Mouse (Mus musculus): Measurements from ENCODE around the gene Adssl1. TPM values are rescaled to one million over a fixed set of nuclear protein-coding genes. Genes with fewer than 3 reads are reported as not detected.

The Adssl1 gene
- polyA plus RNA-seq, 1 experiment from 2014 or later, result 26.5 TPM

DNA sequence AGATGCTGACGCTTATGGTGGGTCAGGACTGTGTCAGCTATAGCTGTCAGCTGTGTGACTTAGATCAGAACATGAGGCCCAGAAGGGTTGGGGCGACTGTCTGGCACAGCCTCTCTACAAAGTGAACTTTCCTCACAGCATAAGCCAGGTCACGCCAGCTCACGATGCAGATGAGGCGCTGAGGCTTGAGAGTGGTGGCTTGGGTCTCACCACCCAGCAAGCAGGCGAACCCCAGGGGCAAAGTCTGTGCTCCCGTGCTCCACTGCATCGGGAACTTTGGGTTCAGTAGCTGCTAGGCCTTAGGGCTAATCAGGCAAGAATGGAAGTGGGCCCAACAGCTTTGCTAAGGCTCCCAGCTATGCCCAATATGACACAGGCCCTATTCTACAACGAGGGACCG, 10.8 kb upstream of the Adssl1 start:
- peaks cover 49% of the 10 kb centered on the region; the same call in 1 of the 2 replicates for H3K36me3 ChIP-seq (ENCODE audit: control insufficient read depth, insufficient read depth, low read length)
- H3K4me3 ChIP-seq (ENCODE audit: low read depth, low read length), result no peak overlapping the region
- ATAC-seq (ENCODE audit: low read depth), result no peak
- no peaks in the 10 kb centered on the region for H3K9me3 ChIP-seq (ENCODE audit: control insufficient read depth, low read length)
- WGBS, result 87% methylated on average over 10 of the region's 10 CpGs
- no peak for DNase-seq (ENCODE audit: low spot score)
- H3K27me3 ChIP-seq (replicated peaks; ENCODE audit: control insufficient read depth, insufficient read depth, low read length), result no peaks in the 10 kb centered on the region
- no peak overlapping the region for H3K9ac ChIP-seq (ENCODE audit: low read depth, low read length)
- H3K4me1 ChIP-seq (ENCODE audit: control insufficient read depth, insufficient read depth, low read length), result no peaks in the 10 kb centered on the region
- H3K27ac ChIP-seq (replicated peaks; ENCODE audit: low read depth, low read length), result no peak overlapping the region
- no peak overlapping the region for H3K4me2 ChIP-seq (ENCODE audit: low read depth, low read length)

DNA sequence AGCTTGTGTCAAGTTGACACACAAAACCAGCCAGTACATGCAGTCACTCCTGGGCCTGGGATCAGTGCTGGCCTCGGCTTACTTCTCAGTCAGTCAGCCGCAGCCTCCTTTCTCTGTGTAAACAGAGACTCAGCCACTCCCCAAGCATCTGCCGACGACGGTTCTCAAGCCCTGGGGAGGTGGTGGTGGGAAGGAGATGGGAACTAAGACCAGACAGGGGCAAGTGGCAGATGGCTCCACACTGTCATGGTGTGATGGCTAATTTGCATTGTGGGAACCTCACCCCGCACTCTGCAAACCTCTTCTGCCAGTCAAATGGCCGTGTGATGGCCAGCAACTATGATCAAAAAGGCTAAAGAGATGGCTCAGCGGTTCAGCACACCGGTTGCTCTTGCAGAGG, 3.2 kb upstream of the Adssl1 start:
- DNase-seq (ENCODE audit: low spot score) (no peak), ATAC-seq (ENCODE audit: low read depth) (no peak)
- Histone ChIP-seq H3K9me3 (ENCODE audit: control insufficient read depth, low read length) (no peaks in the 10 kb centered on the region), H3K27me3 (replicated peaks; ENCODE audit: control insufficient read depth, insufficient read depth, low read length) (peaks cover 23% of the 10 kb centered on the region), H3K4me2 (ENCODE audit: low read depth, low read length) (no peak overlapping the region), H3K27ac (replicated peaks; ENCODE audit: low read depth, low read length) (no peak overlapping the region), H3K4me3 (ENCODE audit: low read depth, low read length) (no peak overlapping the region), H3K9ac (ENCODE audit: low read depth, low read length) (no peak overlapping the region), H3K4me1 (ENCODE audit: control insufficient read depth, insufficient read depth, low read length) (peaks cover 7% of the 10 kb centered on the region), H3K36me3 (ENCODE audit: control insufficient read depth, insufficient read depth, low read length) (peaks cover 14% of the 10 kb centered on the region; the same call in 1 of the 2 replicates)
- WGBS, result 60% methylated on average over 9 of the region's 9 CpGs

DNA sequence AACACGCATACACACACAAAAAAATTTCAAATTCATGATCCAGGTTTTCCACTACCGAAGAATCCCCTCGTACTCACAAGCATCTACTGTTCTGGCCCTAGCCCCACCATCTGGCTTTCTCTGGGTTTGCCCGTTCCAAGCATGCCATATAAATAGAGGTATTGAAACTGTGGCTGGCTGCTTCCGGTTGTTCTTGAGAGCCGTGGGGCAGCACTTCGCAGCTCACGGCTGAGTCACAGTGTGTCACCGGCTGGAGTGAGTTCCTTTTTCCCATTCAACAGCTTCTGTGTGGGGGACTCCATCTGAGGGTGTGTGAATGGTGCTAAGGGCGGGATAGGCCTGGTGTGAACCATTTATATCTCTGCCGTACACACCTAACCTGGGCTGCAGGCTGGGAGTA, 2.7 kb upstream of the Adssl1 start:
- Histone ChIP-seq H3K9me3 (ENCODE audit: control insufficient read depth, low read length) (no peaks in the 10 kb centered on the region), H3K36me3 (ENCODE audit: control insufficient read depth, insufficient read depth, low read length) (0 out of 2 replicates have a peak, but pooled peaks cover 9% of the 10 kb centered on the region), H3K27ac (replicated peaks; ENCODE audit: low read depth, low read length) (no peak overlapping the region), H3K9ac (ENCODE audit: low read depth, low read length) (no peak overlapping the region), H3K27me3 (replicated peaks; ENCODE audit: control insufficient read depth, insufficient read depth, low read length) (peaks cover 26% of the 10 kb centered on the region), H3K4me3 (ENCODE audit: low read depth, low read length) (no peak overlapping the region), H3K4me1 (ENCODE audit: control insufficient read depth, insufficient read depth, low read length) (peaks cover 7% of the 10 kb centered on the region), H3K4me2 (ENCODE audit: low read depth, low read length) (no peak overlapping the region)
- ATAC-seq (ENCODE audit: low read depth), result no peak
- no peak for DNase-seq (ENCODE audit: low spot score)
- 76% methylated on average over 11 of the region's 11 CpGs for WGBS

DNA sequence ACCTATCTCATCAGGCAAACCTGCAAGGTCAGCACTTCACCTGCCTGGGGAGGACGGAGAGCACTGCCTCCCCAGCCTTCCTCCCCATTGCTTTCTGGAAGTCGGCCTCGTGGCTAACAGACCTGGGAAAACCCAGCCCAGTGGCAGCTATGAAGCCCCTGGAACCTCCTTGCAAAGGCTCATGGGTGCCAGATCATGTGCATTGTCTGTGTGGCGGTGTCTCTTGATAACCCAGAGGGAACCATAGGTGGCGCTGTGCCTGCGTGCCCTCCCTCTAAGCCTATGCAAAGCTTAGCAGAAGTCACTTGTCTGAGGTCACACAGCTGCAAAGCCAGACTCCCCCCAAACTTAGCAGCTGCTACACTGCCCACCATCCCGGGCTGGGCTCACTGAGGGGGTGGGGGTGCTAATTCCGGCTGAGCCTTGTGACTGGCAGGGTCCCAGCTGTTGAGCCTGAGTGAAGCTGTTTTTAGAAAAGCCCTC, 1.9 kb upstream of the Adssl1 start:
- 15% methylated on average over 7 of the region's 8 CpGs for WGBS
- Histone ChIP-seq H3K9ac (ENCODE audit: low read depth, low read length) (no peak overlapping the region), H3K27me3 (replicated peaks; ENCODE audit: control insufficient read depth, insufficient read depth, low read length) (peaks cover 27% of the 10 kb centered on the region), H3K4me2 (ENCODE audit: low read depth, low read length) (no peak overlapping the region), H3K4me1 (ENCODE audit: control insufficient read depth, insufficient read depth, low read length) (peaks cover 7% of the 10 kb centered on the region), H3K27ac (replicated peaks; ENCODE audit: low read depth, low read length) (no peak overlapping the region), H3K9me3 (ENCODE audit: control insufficient read depth, low read length) (no peaks in the 10 kb centered on the region), H3K4me3 (ENCODE audit: low read depth, low read length) (no peak overlapping the region), H3K36me3 (ENCODE audit: control insufficient read depth, insufficient read depth, low read length) (0 out of 2 replicates have a peak, but pooled peaks cover 6% of the 10 kb centered on the region)
- ATAC-seq (ENCODE audit: low read depth) (peak; percentile 84), DNase-seq (ENCODE audit: low spot score) (peak; percentile 87)

DNA sequence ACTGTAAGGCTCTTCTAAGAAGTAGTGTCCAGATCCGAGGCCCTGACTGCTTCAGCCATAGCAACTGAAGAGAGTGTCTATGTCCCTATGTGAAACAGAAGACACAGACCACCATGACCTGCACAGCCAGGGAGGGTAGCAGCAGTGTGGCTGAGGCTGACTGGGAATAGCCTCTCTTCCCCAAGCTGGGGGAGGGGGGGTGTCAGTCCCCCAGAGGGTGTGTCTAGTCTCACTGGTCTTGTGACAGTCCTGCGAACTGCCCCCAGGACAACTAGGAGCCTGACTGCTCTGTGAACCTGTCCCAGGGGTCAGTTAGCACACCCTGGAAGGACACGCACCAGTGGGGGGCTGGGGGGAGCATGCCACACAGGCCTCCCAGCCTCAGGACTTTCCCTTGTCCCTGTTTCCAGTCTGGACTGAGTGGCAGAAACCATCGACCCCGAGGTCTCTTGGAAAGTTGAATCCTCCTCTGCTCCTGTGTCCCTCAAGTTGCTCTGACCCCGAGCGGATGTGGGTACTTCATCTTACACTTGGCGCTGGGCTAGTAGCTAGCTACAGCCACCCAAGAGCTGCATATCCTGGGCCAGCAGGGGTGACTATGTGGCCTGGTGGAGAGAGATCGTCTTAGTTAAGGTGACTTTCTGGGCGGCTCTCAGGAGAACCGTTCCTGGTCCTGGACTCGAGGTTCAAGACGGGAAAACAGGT, 712 bp upstream of the Adssl1 start:
- 0 out of 2 replicates have a peak, but pooled peaks cover 6% of the 10 kb centered on the region for H3K36me3 ChIP-seq (ENCODE audit: control insufficient read depth, insufficient read depth, low read length)
- peak overlapping the region; percentile 59; the same call in 1 of the 2 replicates for H3K9ac ChIP-seq (ENCODE audit: low read depth, low read length)
- H3K27me3 ChIP-seq (replicated peaks; ENCODE audit: control insufficient read depth, insufficient read depth, low read length), result peaks cover 27% of the 10 kb centered on the region
- H3K9me3 ChIP-seq (ENCODE audit: control insufficient read depth, low read length), result no peaks in the 10 kb centered on the region
- peaks cover 7% of the 10 kb centered on the region for H3K4me1 ChIP-seq (ENCODE audit: control insufficient read depth, insufficient read depth, low read length)
- 24% methylated on average over 13 of the region's 13 CpGs for WGBS
- ATAC-seq (ENCODE audit: low read depth) (no peak), DNase-seq (ENCODE audit: low spot score) (no peak)
- peak overlapping the region; percentile 48 for H3K4me3 ChIP-seq (ENCODE audit: low read depth, low read length)
- peak overlapping the region; percentile 87 for H3K4me2 ChIP-seq (ENCODE audit: low read depth, low read length)
- H3K27ac ChIP-seq (replicated peaks; ENCODE audit: low read depth, low read length), result peak overlapping the region; percentile 21; the same call in 1 of the 2 replicates

DNA sequence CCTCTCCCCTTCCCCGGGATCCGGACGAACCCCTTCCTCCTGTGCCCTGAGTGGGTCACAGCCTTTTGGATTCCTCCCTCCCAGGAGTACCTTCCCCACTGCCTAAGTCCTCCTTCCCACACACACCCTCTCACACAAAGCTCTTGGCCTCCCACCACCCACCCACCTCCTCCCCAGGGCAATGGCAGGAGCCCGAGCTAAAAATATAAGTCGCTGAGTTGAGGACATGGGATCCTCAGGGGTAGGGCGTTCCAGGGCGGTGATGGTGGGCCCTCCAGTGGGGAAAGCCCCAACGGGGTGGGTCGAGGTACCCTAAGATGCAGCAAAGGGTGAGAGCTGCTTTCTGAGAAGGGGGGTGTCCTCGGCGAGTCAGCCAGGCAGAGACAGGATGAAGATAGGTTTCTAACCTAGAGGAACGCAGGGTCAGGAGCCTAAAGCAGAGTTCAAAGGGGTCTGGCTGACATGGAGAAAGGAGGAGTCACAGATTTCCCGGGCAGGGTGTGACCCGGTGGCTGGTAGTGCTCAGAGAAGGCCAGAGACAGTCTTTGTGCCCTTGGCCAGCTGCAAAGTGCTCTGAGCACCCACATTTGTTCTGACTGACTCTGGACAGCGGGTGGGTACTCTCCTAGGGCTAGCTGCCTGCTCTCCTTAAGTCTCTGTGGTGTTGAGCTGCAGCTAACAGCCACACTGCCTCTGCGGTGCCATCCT, 663 bp downstream of the Adssl1 start:
- H3K4me1 ChIP-seq (ENCODE audit: control insufficient read depth, insufficient read depth, low read length), result peaks cover 7% of the 10 kb centered on the region
- H3K27me3 ChIP-seq (replicated peaks; ENCODE audit: control insufficient read depth, insufficient read depth, low read length), result peaks cover 27% of the 10 kb centered on the region
- peak overlapping the region; percentile 59 for H3K9ac ChIP-seq (ENCODE audit: low read depth, low read length)
- DNase-seq (ENCODE audit: low spot score), result no peak
- 18% methylated on average over 14 of the region's 16 CpGs for whole genome bisulfite sequencing
- no peaks in the 10 kb centered on the region for H3K36me3 ChIP-seq (ENCODE audit: control insufficient read depth, insufficient read depth, low read length)
- H3K4me3 ChIP-seq (ENCODE audit: low read depth, low read length), result peak overlapping the region; percentile 48
- peak overlapping the region; percentile 87 for H3K4me2 ChIP-seq (ENCODE audit: low read depth, low read length)
- no peak overlapping the region for H3K27ac ChIP-seq (replicated peaks; ENCODE audit: low read depth, low read length)
- ATAC-seq (ENCODE audit: low read depth), result 0 out of 2 replicates have a peak, but pooled peaks have one; percentile 1
- no peaks in the 10 kb centered on the region for H3K9me3 ChIP-seq (ENCODE audit: control insufficient read depth, low read length)

DNA sequence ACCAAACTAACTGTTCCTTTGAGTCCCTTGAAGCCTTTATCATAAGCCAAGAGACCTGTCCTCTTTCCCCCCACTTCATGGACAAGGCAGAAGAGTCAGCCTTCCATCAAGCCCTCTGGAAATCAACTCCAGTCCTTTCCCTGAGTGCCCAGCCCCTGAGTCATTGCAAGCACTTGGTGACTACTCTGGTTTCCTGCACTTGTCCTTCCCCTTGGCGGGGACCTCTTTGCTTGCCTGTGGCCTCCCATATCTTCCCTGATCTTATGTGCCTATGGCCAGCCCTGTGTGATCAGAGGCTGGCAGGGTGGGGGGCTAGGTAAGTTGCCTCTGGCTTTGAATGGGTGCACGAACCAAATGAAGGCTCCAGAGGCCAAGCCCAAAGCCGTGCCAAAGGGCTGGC, 2.1 kb downstream of the Adssl1 start:
- no peaks in the 10 kb centered on the region for H3K36me3 ChIP-seq (ENCODE audit: control insufficient read depth, insufficient read depth, low read length)
- no peak overlapping the region for H3K4me2 ChIP-seq (ENCODE audit: low read depth, low read length)
- whole genome bisulfite sequencing, result 84% methylated on average over 3 of the region's 3 CpGs
- peaks cover 7% of the 10 kb centered on the region for H3K4me1 ChIP-seq (ENCODE audit: control insufficient read depth, insufficient read depth, low read length)
- no peak overlapping the region for H3K4me3 ChIP-seq (ENCODE audit: low read depth, low read length)
- peaks cover 27% of the 10 kb centered on the region for H3K27me3 ChIP-seq (replicated peaks; ENCODE audit: control insufficient read depth, insufficient read depth, low read length)
- no peak for ATAC-seq (ENCODE audit: low read depth)
- DNase-seq (ENCODE audit: low spot score), result no peak
- no peak overlapping the region for H3K9ac ChIP-seq (ENCODE audit: low read depth, low read length)
- no peaks in the 10 kb centered on the region for H3K9me3 ChIP-seq (ENCODE audit: control insufficient read depth, low read length)
- H3K27ac ChIP-seq (replicated peaks; ENCODE audit: low read depth, low read length), result no peak overlapping the region

DNA sequence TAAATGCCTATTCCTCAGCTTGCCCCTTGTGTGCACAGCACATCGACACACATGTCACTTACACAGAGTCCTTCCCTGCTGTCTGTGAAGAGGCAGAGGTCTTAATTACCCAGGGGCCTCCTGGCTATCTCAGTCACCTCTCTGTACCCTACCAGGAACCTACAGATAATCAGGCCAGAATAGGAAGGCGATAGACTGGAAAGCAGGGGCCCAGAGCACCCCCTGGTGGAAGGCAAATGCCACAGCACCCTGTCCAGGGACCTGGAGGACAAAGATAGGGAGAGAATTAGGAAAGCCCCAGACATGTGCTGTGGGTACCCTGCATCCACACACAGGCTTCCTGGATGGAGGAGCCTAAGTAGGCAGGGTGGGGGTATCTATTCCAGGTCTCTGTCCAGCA, 3.9 kb downstream of the Adssl1 start:
- H3K27ac ChIP-seq (replicated peaks; ENCODE audit: low read depth, low read length), result no peak overlapping the region
- no peak overlapping the region for H3K4me2 ChIP-seq (ENCODE audit: low read depth, low read length)
- H3K9ac ChIP-seq (ENCODE audit: low read depth, low read length), result no peak overlapping the region
- no peak overlapping the region for H3K4me3 ChIP-seq (ENCODE audit: low read depth, low read length)
- DNase-seq (ENCODE audit: low spot score) (no peak), ATAC-seq (ENCODE audit: low read depth) (no peak)
- H3K27me3 ChIP-seq (replicated peaks; ENCODE audit: control insufficient read depth, insufficient read depth, low read length), result peaks cover 26% of the 10 kb centered on the region
- H3K4me1 ChIP-seq (ENCODE audit: control insufficient read depth, insufficient read depth, low read length), result peaks cover 7% of the 10 kb centered on the region
- H3K9me3 ChIP-seq (ENCODE audit: control insufficient read depth, low read length), result no peaks in the 10 kb centered on the region
- WGBS, result 28% methylated on average over 2 of the region's 2 CpGs
- H3K36me3 ChIP-seq (ENCODE audit: control insufficient read depth, insufficient read depth, low read length), result no peaks in the 10 kb centered on the region
